In genomic region chr13:41000926-41001639, GRCm38 (mm10) we compare ENCODE assay signal across 8 mouse cellular contexts. TPM values are rescaled to one million over a fixed set of nuclear protein-coding genes. Genes with fewer than 3 reads are reported as not detected.
A peak's percentile ranks its signal among the peaks of the same experiment; 100 is the strongest.
DNase-seq lines count a peak whose midpoint lies in the region; ATAC-seq and TF ChIP-seq lines count a peak whose summit lies in the region.

TSS of gene Pak1ip1 (plus strand) at chr13:41001023.

- under 1% methylated on average over 58 of the region's 58 CpGs for WGBS in heart, embryonic 12.5 days
- WGBS in kidney, postnatal 0 days: under 1% methylated on average over 58 of the region's 58 CpGs
- WGBS in liver, embryonic 11.5 days: under 1% methylated on average over 58 of the region's 58 CpGs
- under 1% methylated on average over 58 of the region's 58 CpGs for WGBS in stomach, embryonic 14.5 days

- H3K79me2 ChIP-seq in C2C12 (ENCODE audit: control insufficient read depth, insufficient read depth): peaks cover 51% of the 10 kb centered on the region

- peak within 1 kb of the TSS; percentile 96 for H3K4me2 ChIP-seq in heart, embryonic 12.5 days
- peak within 1 kb of the TSS; percentile 84 for H3K4me2 ChIP-seq in kidney, postnatal 0 days (ENCODE audit: low read length)
- peak within 1 kb of the TSS; percentile 96 for H3K4me2 ChIP-seq in liver, embryonic 11.5 days
- peak within 1 kb of the TSS; percentile 86 for H3K4me2 ChIP-seq in stomach, embryonic 14.5 days (replicated peaks; ENCODE audit: low read depth, low read length)

- no peaks in the 10 kb centered on the region for H3K9me3 ChIP-seq in erythroblast, embryonic 14.5 days (ENCODE audit: control insufficient read depth, low read length)
- no peaks in the 10 kb centered on the region for H3K9me3 ChIP-seq in heart, embryonic 12.5 days (replicated peaks)
- no peaks in the 10 kb centered on the region for H3K9me3 ChIP-seq in kidney, postnatal 0 days (replicated peaks; ENCODE audit: low read length)
- H3K9me3 ChIP-seq in liver, embryonic 11.5 days (ENCODE audit: control insufficient read depth, low read length): no peaks in the 10 kb centered on the region
- H3K9me3 ChIP-seq in stomach, embryonic 14.5 days (ENCODE audit: control insufficient read depth, low read depth, low read length): no peaks in the 10 kb centered on the region

- peak within 1 kb of the TSS; percentile 97 for H3K27ac ChIP-seq in heart, embryonic 12.5 days (ENCODE audit: poor library complexity, severe bottlenecking)
- H3K27ac ChIP-seq in kidney, postnatal 0 days: peak within 1 kb of the TSS; percentile 98
- peak within 1 kb of the TSS; percentile 97 for H3K27ac ChIP-seq in liver, embryonic 11.5 days (ENCODE audit: low read depth, low read length)
- peak within 1 kb of the TSS; percentile 93 for H3K27ac ChIP-seq in stomach, embryonic 14.5 days (ENCODE audit: low read length)

- peaks cover 26% of the 10 kb centered on the region for H3K36me3 ChIP-seq in C2C12 (ENCODE audit: control insufficient read depth, insufficient read depth)
- peaks cover 39% of the 10 kb centered on the region for H3K36me3 ChIP-seq in erythroblast, embryonic 14.5 days (ENCODE audit: control insufficient read depth)
- H3K36me3 ChIP-seq in heart, embryonic 12.5 days: peaks cover 24% of the 10 kb centered on the region
- H3K36me3 ChIP-seq in kidney, postnatal 0 days (ENCODE audit: insufficient read depth, low read length): peaks cover 13% of the 10 kb centered on the region; the same call in 1 of the 2 replicates
- peaks cover 18% of the 10 kb centered on the region; the same call in 1 of the 2 replicates for H3K36me3 ChIP-seq in liver, embryonic 11.5 days (ENCODE audit: control insufficient read depth, insufficient read depth, low read length)
- H3K36me3 ChIP-seq in stomach, embryonic 14.5 days (ENCODE audit: control insufficient read depth, insufficient read depth, low read length): peaks cover 17% of the 10 kb centered on the region

- H3K9ac ChIP-seq in heart, embryonic 12.5 days: peak within 1 kb of the TSS; percentile 78
- H3K9ac ChIP-seq in kidney, postnatal 0 days (ENCODE audit: low read depth, low read length): peak within 1 kb of the TSS; percentile 85
- H3K9ac ChIP-seq in liver, embryonic 11.5 days (ENCODE audit: low read depth, low read length): peak within 1 kb of the TSS; percentile 86
- H3K9ac ChIP-seq in stomach, embryonic 14.5 days (replicated peaks; ENCODE audit: low read depth, low read length): peak within 1 kb of the TSS; percentile 72

- peak within 1 kb of the TSS; percentile 74 for H3ac ChIP-seq in C2C12 (ENCODE audit: control insufficient read depth, insufficient read length, low read depth)

- peak; percentile 34; the same call in 1 of the 2 replicates for TF ChIP-seq POLR2A in brain, embryonic 14.5 days (IDR thresholded peaks at IDR 0.05; ENCODE audit: borderline replicate concordance, extremely low read depth, insufficient read depth, insufficient read length, poor library complexity, severe bottlenecking)

- H3K4me3 ChIP-seq in C2C12 (ENCODE audit: insufficient read depth, poor library complexity, severe bottlenecking): peak within 1 kb of the TSS; percentile 95
- H3K4me3 ChIP-seq in erythroblast, embryonic 14.5 days (replicated peaks): peak within 1 kb of the TSS; percentile 100
- H3K4me3 ChIP-seq in heart, embryonic 12.5 days: peak within 1 kb of the TSS; percentile 71
- H3K4me3 ChIP-seq in kidney, postnatal 0 days (replicated peaks; ENCODE audit: low read depth, low read length): peak within 1 kb of the TSS; percentile 99
- H3K4me3 ChIP-seq in liver, embryonic 11.5 days (ENCODE audit: low read depth, low read length): peak within 1 kb of the TSS; percentile 92
- peak within 1 kb of the TSS; percentile 93 for H3K4me3 ChIP-seq in stomach, embryonic 14.5 days (ENCODE audit: low read depth, low read length)

- no peaks in the 10 kb centered on the region for H3K27me3 ChIP-seq in C2C12 (ENCODE audit: control insufficient read depth, insufficient read depth, insufficient read length)
- no peaks in the 10 kb centered on the region for H3K27me3 ChIP-seq in erythroblast, embryonic 14.5 days (ENCODE audit: control insufficient read depth)
- no peaks in the 10 kb centered on the region for H3K27me3 ChIP-seq in heart, embryonic 12.5 days (replicated peaks)
- no peaks in the 10 kb centered on the region for H3K27me3 ChIP-seq in kidney, postnatal 0 days (ENCODE audit: insufficient read depth, low read length)
- H3K27me3 ChIP-seq in liver, embryonic 11.5 days (replicated peaks; ENCODE audit: control insufficient read depth, insufficient read depth, low read length): no peaks in the 10 kb centered on the region
- no peaks in the 10 kb centered on the region for H3K27me3 ChIP-seq in stomach, embryonic 14.5 days (ENCODE audit: control insufficient read depth, insufficient read depth, low read length)

- peaks cover 51% of the 10 kb centered on the region for H3K4me1 ChIP-seq in erythroblast, embryonic 14.5 days (ENCODE audit: control insufficient read depth)
- peaks cover 15% of the 10 kb centered on the region for H3K4me1 ChIP-seq in heart, embryonic 12.5 days (replicated peaks)
- H3K4me1 ChIP-seq in kidney, postnatal 0 days (replicated peaks; ENCODE audit: insufficient read depth, low read length): peaks cover 8% of the 10 kb centered on the region; the same call in 1 of the 2 replicates
- peaks cover 15% of the 10 kb centered on the region for H3K4me1 ChIP-seq in liver, embryonic 11.5 days (replicated peaks; ENCODE audit: control insufficient read depth, insufficient read depth, low read length)
- H3K4me1 ChIP-seq in stomach, embryonic 14.5 days (ENCODE audit: control insufficient read depth, insufficient read depth, low read length): peaks cover 7% of the 10 kb centered on the region; the same call in 1 of the 2 replicates

- no peak for TF ChIP-seq CTCF in C2C12 (IDR thresholded peaks at IDR 0.05; ENCODE audit: control insufficient read depth, insufficient read depth, insufficient read length)
- no peak for TF ChIP-seq CTCF in brain, embryonic 14.5 days (IDR thresholded peaks at IDR 0.05; ENCODE audit: borderline replicate concordance, extremely low read depth, insufficient read depth, insufficient read length)
- no peak for TF ChIP-seq CTCF in kidney, postnatal 0 days (IDR thresholded peaks at IDR 0.05; ENCODE audit: low read depth)

- peaks cover 42% of the 10 kb centered on the region for H3K79me3 ChIP-seq in C2C12 (ENCODE audit: low read depth)

- peak; percentile 98 for DNase-seq in brain, embryonic 14.5 days (ENCODE audit: low read depth)
- DNase-seq in kidney, postnatal 0 days (ENCODE audit: low spot score): peak; percentile 96
- peak; percentile 97 for DNase-seq in liver, embryonic 11.5 days (ENCODE audit: low spot score)
- peak; percentile 96 for DNase-seq in naive thymus-derived CD4-positive, alpha-beta T cell, adult 2 months (ENCODE audit: low read depth)

- ATAC-seq in heart, embryonic 12.5 days (ENCODE audit: insufficient number of reproducible peaks, low FRiP score): peak; percentile 94
- peak; percentile 96 for ATAC-seq in kidney, postnatal 0 days (replicated peaks; ENCODE audit: low FRiP score, low read depth)
- peak; percentile 87 for ATAC-seq in liver, embryonic 11.5 days (replicated peaks; ENCODE audit: low FRiP score)
- peak; percentile 95 for ATAC-seq in stomach, embryonic 14.5 days (ENCODE audit: insufficient number of reproducible peaks, insufficient read depth, low FRiP score, low read depth)

TF ChIP-seq in C2C12, 6 proteins besides CTCF, POLR2A, EP300 and RAD21:
- TF ChIP-seq USF1 (IDR thresholded peaks at IDR 0.05; ENCODE audit: low read depth) (peak; percentile 87), MAX (IDR thresholded peaks at IDR 0.05) (peak; percentile 96), CEBPB (IDR thresholded peaks at IDR 0.05; ENCODE audit: low read depth) (no peak), FOSL1 (IDR thresholded peaks at IDR 0.05; ENCODE audit: insufficient read depth, low read length, poor library complexity, severe bottlenecking) (no peak), MYOD1 (IDR thresholded peaks at IDR 0.05; ENCODE audit: control insufficient read depth, insufficient read length, low read depth) (no peak), MYOG (IDR thresholded peaks at IDR 0.05; ENCODE audit: control insufficient read depth, extremely low read depth, insufficient read length) (no peak)

RNA-seq across cellular contexts. Expression of gene Pak1ip1, which starts in this region (rescaled TPM):
- 63.9 TPM for polyA plus RNA-seq in C2C12 (2012; fragmentation: generic; extraction: Trizol)
- 49.9 and 65.4 TPM in 2 replicates for polyA plus RNA-seq in brain, embryonic 14.5 days (2012; rRNA removed)
- polyA plus RNA-seq in erythroblast, embryonic 14.5 days (2012): 5.2 and 6.2 TPM in 2 replicates
- 54.2 and 55.5 TPM in 2 replicates for polyA plus RNA-seq in heart, embryonic 12.5 days (2016; fragmentation: Nextera tagmentation; extraction: Ambion mirVana)
- 67.6 and 73.7 TPM in 2 replicates for polyA plus RNA-seq in kidney, postnatal 0 days (2015; fragmentation: Nextera tagmentation; extraction: Ambion mirVana)
- 105 and 109 TPM in 2 replicates for polyA plus RNA-seq in liver, embryonic 11.5 days (2014; fragmentation: Nextera tagmentation; extraction: Ambion mirVana)
- polyA plus RNA-seq in stomach, embryonic 14.5 days (2014; fragmentation: Nextera tagmentation; extraction: Ambion mirVana): 68.3 and 70.8 TPM in 2 replicates

Comparison
In these comparisons a context has a peak if more than half of its experiments do, and no peak if none do; other contexts are left out.
1. Peak in every context shown above with its lines: DNase-seq, ATAC-seq, H3K4me3 ChIP-seq and H3K27ac ChIP-seq.